Mouse (Mus musculus) limb, embryonic 12.5 days (tissue): ENCODE results near the gene Fpr-rs3. TPM values are rescaled to one million over a fixed set of nuclear protein-coding genes. Genes with fewer than 3 reads are reported as not detected.

Experiments used
- ATAC-seq: fragments of 200-750 bp; cut with Nextera tagmentation; 2 replicates; pipeline ENCODE4 v1.8.0; 2017; ENCODE audit warnings: low read depth, moderate TSS enrichment; ENCODE audit not compliant: insufficient number of reproducible peaks, insufficient read depth, low FRiP score, low TSS enrichment
- H3K27ac ChIP-seq: fragments of 300-500 bp; sonication (generic); 2 replicates; pipeline ENCODE4 v1.5.1; 2016; ENCODE audit warnings: mild to moderate bottlenecking, moderate library complexity
- H3K27me3 ChIP-seq: fragments of 300-500 bp; sonication (generic); 2 replicates; pipeline ENCODE4 v1.6.1; 2016; ENCODE audit warnings: mild to moderate bottlenecking, moderate library complexity
- H3K36me3 ChIP-seq: fragments of 300-500 bp; sonication (generic); 2 replicates; pipeline ENCODE4 v1.6.1; 2016; ENCODE audit warnings: mild to moderate bottlenecking, moderate library complexity
- H3K4me1 ChIP-seq: fragments of 300-500 bp; sonication (generic); replicated peaks from 2 replicates; pipeline ENCODE4 v1.6.1; 2016
- H3K4me2 ChIP-seq: fragments of 300-500 bp; sonication (generic); 2 replicates; pipeline ENCODE4 v1.6.1; 2016; ENCODE audit warnings: mild to moderate bottlenecking, moderate library complexity
- H3K4me3 ChIP-seq: fragments of 300-500 bp; sonication (generic); replicated peaks from 2 replicates; pipeline ENCODE4 v1.5.1; 2016; ENCODE audit warnings: mild to moderate bottlenecking
- H3K9ac ChIP-seq: fragments of 300-500 bp; sonication (generic); replicated peaks from 2 replicates; pipeline ENCODE4 v1.6.1; 2016; ENCODE audit warnings: mild to moderate bottlenecking, moderate library complexity
- H3K9me3 ChIP-seq: fragments of 300-500 bp; sonication (generic); 2 replicates; pipeline ENCODE4 v1.6.1; 2016; ENCODE audit warnings: mild to moderate bottlenecking, moderate library complexity
- WGBS: fragments of 180-500 bp; shearing (Covaris S2); methylation state at CpG from one replicate; pipeline ENCODE4 v1.1.7; 2016; 5-methylcytosine and 5-hydroxymethylcytosine counted together
- polyA plus RNA-seq: library from polyadenylated mRNA; unstranded; fragments of >200 nt; fragmentation: Nextera tagmentation; extraction: Ambion mirVana; gene quantifications from 2 replicates; pipeline ENCODE4 v1.2.1, GENCODE M21; 2016

The Fpr-rs3 gene
- polyA plus RNA-seq, result not detected in 2 replicates

- Histone ChIP-seq H3K36me3 (no peaks in the 10 kb centered on the region), H3K4me1 (no peaks in the 10 kb centered on the region), H3K27ac (no peak within 1 kb of the TSS), H3K9ac (no peak within 1 kb of the TSS), H3K4me3 (no peak within 1 kb of the TSS), H3K4me2 (no peak within 1 kb of the TSS), H3K9me3 (peaks cover 7% of the 10 kb centered on the region; the same call in 1 of the 2 replicates), H3K27me3 (no peaks in the 10 kb centered on the region)
- no peak for ATAC-seq
Measured at GRCm38 (mm10) chr17:20624777-20625176, at the start of gene Fpr-rs3. Fpr-rs3 (minus strand) TSS chr17:20624877.

- no peak within 1 kb of the TSS for H3K27ac ChIP-seq
- H3K27me3 ChIP-seq, result no peaks in the 10 kb centered on the region
- H3K4me2 ChIP-seq, result no peak within 1 kb of the TSS
- H3K9me3 ChIP-seq, result peaks cover 4% of the 10 kb centered on the region; the same call in 1 of the 2 replicates
- H3K9ac ChIP-seq, result no peak within 1 kb of the TSS
- H3K36me3 ChIP-seq, result no peaks in the 10 kb centered on the region
- no peak within 1 kb of the TSS for H3K4me3 ChIP-seq
- no peak for ATAC-seq
- WGBS, result 39% methylated on average over 1 of the region's 1 CpGs
- H3K4me1 ChIP-seq, result no peaks in the 10 kb centered on the region
Measured at GRCm38 (mm10) chr17:20596323-20596722, 28.4 kb downstream of the Fpr-rs3 start, which contains the start of gene Vmn2r110. Vmn2r110 (minus strand) TSS chr17:20596423.

Other genes with a start within 250 kb of the Fpr-rs3 start
- not detected in 2 replicates for gene Vmn1r224, start 210.7 kb downstream of the Fpr-rs3 start, polyA plus RNA-seq
- gene Vmn2r108, start 143.5 kb downstream of the Fpr-rs3 start, polyA plus RNA-seq, result not detected in 2 replicates
- not detected in 2 replicates for gene Vmn1r225, start 126.7 kb downstream of the Fpr-rs3 start, polyA plus RNA-seq
- not detected in 2 replicates for gene Vmn2r109, start 60.1 kb downstream of the Fpr-rs3 start, polyA plus RNA-seq
- 0.05 TPM in 2 replicates for gene Vmn2r110, start 28.5 kb downstream of the Fpr-rs3 start, polyA plus RNA-seq
- not detected in 2 replicates for gene Vmn1r226, start 58.0 kb upstream of the Fpr-rs3 start, polyA plus RNA-seq
- not detected in 2 replicates for gene Vmn1r227, start 105.0 kb upstream of the Fpr-rs3 start, polyA plus RNA-seq
- not detected in 2 replicates for gene Vmn1r228, start 161.3 kb upstream of the Fpr-rs3 start, polyA plus RNA-seq
- gene Vmn1r229, start 186.7 kb upstream of the Fpr-rs3 start, polyA plus RNA-seq, result not detected in 2 replicates
- not detected in 2 replicates for gene Vmn1r230, start 215.6 kb upstream of the Fpr-rs3 start, polyA plus RNA-seq